Mouse (Mus musculus): ENCODE measurements around the gene Abcc1.

- TF ChIP-seq USF1 (IDR thresholded peaks at IDR 0.05; ENCODE audit: low read depth, low read length) = no peak
- TF ChIP-seq CTCF (conservative IDR thresholded peaks at IDR 0.05 in 1 of 2, IDR thresholded peaks at IDR 0.05 in 1 of 2; ENCODE audit: low read depth in 2 of 2, low read length in 2 of 2) = no peak
- TF ChIP-seq ZC3H11A (IDR thresholded peaks at IDR 0.05; ENCODE audit: low read depth, low read length) = no peak
- no peak for TF ChIP-seq POLR2A (IDR thresholded peaks at IDR 0.05; ENCODE audit: low read depth, low read length)
- no peak for TF ChIP-seq NRF1 (IDR thresholded peaks at IDR 0.05; ENCODE audit: low read depth, low read length)
- TF ChIP-seq ETS1 (conservative IDR thresholded peaks at IDR 0.05; ENCODE audit: low read depth, low read length) = no peak
- TF ChIP-seq EP300 (IDR thresholded peaks at IDR 0.05; ENCODE audit: low read length) = no peak
- no peak for TF ChIP-seq TBP (conservative IDR thresholded peaks at IDR 0.05; ENCODE audit: low read depth, low read length)
- no peak for TF ChIP-seq CHD2 (IDR thresholded peaks at IDR 0.05; ENCODE audit: low read length)
- no peak for TF ChIP-seq ELF1 (IDR thresholded peaks at IDR 0.05; ENCODE audit: low read depth, low read length)
- no peak for TF ChIP-seq ZNF384 (IDR thresholded peaks at IDR 0.05; ENCODE audit: low read depth, low read length)
Measured at GRCm38 (mm10) chr16:14312914-14313313, 48.4 kb upstream of the Abcc1 start.
